Mouse (Mus musculus) lung, postnatal 0 days (tissue): ENCODE data around the gene Rnf150.

Experiments
- CTCF ChIP-seq: IDR thresholded peaks from 2 replicates; pipeline ENCODE4 v1.5.1; 2016; ENCODE audit warnings: antibody characterized with exemption, mild to moderate bottlenecking
- EP300 ChIP-seq: IDR thresholded peaks from 2 replicates; pipeline ENCODE4 v1.6.1; 2016; ENCODE audit warnings: antibody characterized with exemption, mild to moderate bottlenecking, control low read depth

DNA sequence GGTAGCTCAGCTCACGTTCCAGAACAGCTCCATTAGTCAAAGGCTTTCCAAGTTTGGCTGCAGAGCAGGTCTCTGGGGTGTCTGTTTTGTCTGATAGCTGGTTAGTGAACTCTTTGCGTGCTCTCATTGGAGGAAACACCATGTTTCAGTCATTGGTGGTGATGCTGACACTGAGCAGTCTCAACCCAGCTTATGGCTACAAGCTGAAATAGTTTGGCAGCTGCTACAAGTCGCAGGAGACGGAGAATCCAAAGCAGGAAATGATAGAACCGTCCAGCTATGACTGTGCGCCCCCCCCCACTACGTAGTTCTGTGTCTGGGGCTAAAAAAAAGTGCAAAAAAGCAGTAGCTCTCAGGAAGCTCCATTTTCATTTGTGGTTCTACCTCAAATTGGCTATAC, 12.0 kb downstream of the Rnf150 start:
- TF ChIP-seq EP300, result no peak
- TF ChIP-seq CTCF, result no peak
